ENCODE assay signal across 24 mouse cellular contexts in the genomic region with DNA sequence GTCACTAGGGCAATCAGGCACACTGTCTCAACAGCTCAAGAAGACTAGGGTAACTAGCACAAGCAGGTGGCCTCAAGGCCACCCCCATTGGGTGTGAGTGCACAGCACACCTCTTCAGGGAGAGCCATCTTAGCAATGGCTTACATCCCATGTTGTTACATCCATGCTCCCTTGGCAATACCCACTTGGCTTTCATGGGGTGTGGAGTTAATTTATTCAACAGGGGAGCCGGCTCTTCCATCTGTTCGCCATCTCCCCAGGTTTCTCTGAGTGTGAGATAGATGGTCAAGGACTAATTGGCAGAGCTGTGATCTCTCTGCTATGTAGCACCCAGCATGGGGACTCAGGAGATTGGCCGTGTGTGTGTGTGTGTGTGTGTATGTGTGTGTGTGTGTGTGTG.
A peak's percentile ranks its signal among the peaks of the same experiment; 100 is the strongest.
DNase-seq lines count a peak whose midpoint lies in the region; ATAC-seq and TF ChIP-seq lines count a peak whose summit lies in the region.
"Had no signal": no experiment of that assay in that cellular context is flagged by ENCODE, and none has a peak within 500 bp of the region (broad histone marks: within the 10 kb centered on the region; RNA-seq: fewer than 3 reads in every experiment).

No protein-coding gene starts in this region.

- no peak for TF ChIP-seq CTCF in brain, embryonic 14.5 days (IDR thresholded peaks at IDR 0.05; ENCODE audit: borderline replicate concordance, extremely low read depth, insufficient read depth, insufficient read length)
- TF ChIP-seq CTCF in forebrain, postnatal 0 days (IDR thresholded peaks at IDR 0.05; ENCODE audit: low read depth), result no peak

- H3K9me3 ChIP-seq in forebrain, embryonic 13.5 days (replicated peaks), result no peaks in the 10 kb centered on the region; the same call in 1 of the 2 replicates
- H3K9me3 ChIP-seq in forebrain, embryonic 10.5 days, result no peaks in the 10 kb centered on the region
- H3K9me3 ChIP-seq in forebrain, postnatal 0 days (ENCODE audit: low read length), result no peaks in the 10 kb centered on the region
- H3K9me3 ChIP-seq: embryonic facial prominence, embryonic 10.5 days; embryonic facial prominence, embryonic 15.5 days; hindbrain, embryonic 10.5 days; hindbrain, embryonic 15.5 days; midbrain, embryonic 13.5 days had no signal

- DNase-seq in forebrain, embryonic 10.5 days (ENCODE audit: extremely low spot score, low spot score), result no peak
- peak; percentile 75 for DNase-seq in brain, embryonic 14.5 days (ENCODE audit: low read depth)
- DNase-seq in cerebellum, adult 9-11 months, result peak; percentile 40
- peak; percentile 16 for DNase-seq in forebrain, postnatal 0 days
- DNase-seq in frontal cortex, postnatal 36 days (ENCODE audit: low spot score in 2 of 2), result no peak
- DNase-seq: adrenal gland, adult 8-10 months; B cell, adult 2 months; gastrocnemius, adult 2 months; heart, postnatal 14 days; kidney, adult 11 months; kidney, postnatal 14 days; liver; lung, adult 2 months; lung, postnatal 10 days had no signal

- no peak for TF ChIP-seq POLR2A in brain, embryonic 14.5 days (IDR thresholded peaks at IDR 0.05; ENCODE audit: borderline replicate concordance, extremely low read depth, insufficient read depth, insufficient read length, poor library complexity, severe bottlenecking)

- H3K4me2 ChIP-seq in forebrain, embryonic 13.5 days, result no peak overlapping the region
- H3K4me2 ChIP-seq in forebrain, postnatal 0 days (ENCODE audit: low read depth), result no peak overlapping the region
- H3K4me2 ChIP-seq: embryonic facial prominence, embryonic 15.5 days; hindbrain, embryonic 15.5 days; midbrain, embryonic 13.5 days had no signal

- no peaks in the 10 kb centered on the region for H3K27me3 ChIP-seq in forebrain, embryonic 13.5 days
- H3K27me3 ChIP-seq in forebrain, embryonic 10.5 days (ENCODE audit: poor library complexity, severe bottlenecking), result no peaks in the 10 kb centered on the region
- H3K27me3 ChIP-seq in forebrain, postnatal 0 days (ENCODE audit: insufficient read depth, low read length), result no peaks in the 10 kb centered on the region
- H3K27me3 ChIP-seq: CH12.LX; embryonic facial prominence, embryonic 15.5 days; hindbrain, embryonic 15.5 days; midbrain, embryonic 13.5 days had no signal

- H3K27ac ChIP-seq in forebrain, embryonic 13.5 days, result no peak overlapping the region
- no peak overlapping the region for H3K27ac ChIP-seq in forebrain, embryonic 10.5 days
- H3K27ac ChIP-seq in forebrain, postnatal 0 days (ENCODE audit: low read depth, low read length), result no peak overlapping the region
- H3K27ac ChIP-seq: embryonic facial prominence, embryonic 10.5 days; embryonic facial prominence, embryonic 15.5 days; gastrocnemius, adult 2 months; hindbrain, embryonic 10.5 days; hindbrain, embryonic 15.5 days; liver, embryonic 14.5 days; macrophage; midbrain, embryonic 13.5 days had no signal

- H3K4me3 ChIP-seq in forebrain, embryonic 13.5 days, result no peak overlapping the region
- H3K4me3 ChIP-seq in forebrain, embryonic 10.5 days, result no peak overlapping the region
- H3K4me3 ChIP-seq in forebrain, postnatal 0 days (ENCODE audit: low read depth, low read length), result no peak overlapping the region
- H3K4me3 ChIP-seq: embryonic facial prominence, embryonic 10.5 days; embryonic facial prominence, embryonic 15.5 days; gastrocnemius, adult 2 months; hindbrain, embryonic 10.5 days; hindbrain, embryonic 15.5 days; midbrain, embryonic 13.5 days had no signal

- peak; percentile 62; the same call in 1 of the 2 replicates for ATAC-seq in forebrain, embryonic 13.5 days
- no peak for ATAC-seq in forebrain, postnatal 0 days
- ATAC-seq: inflammation-experienced regulatory T-cells, adult 6 months; midbrain, embryonic 13.5 days had no signal

- 0 out of 2 replicates have a peak, but pooled peaks cover 9% of the 10 kb centered on the region for H3K36me3 ChIP-seq in forebrain, embryonic 13.5 days (ENCODE audit: poor library complexity, severe bottlenecking)
- peaks cover 2% of the 10 kb centered on the region for H3K36me3 ChIP-seq in forebrain, embryonic 10.5 days (replicated peaks)
- no peaks in the 10 kb centered on the region for H3K36me3 ChIP-seq in forebrain, postnatal 0 days (ENCODE audit: insufficient read depth)
- H3K36me3 ChIP-seq: embryonic facial prominence, embryonic 15.5 days; hindbrain, embryonic 10.5 days; hindbrain, embryonic 15.5 days; midbrain, embryonic 13.5 days had no signal

- no peak overlapping the region for H3K9ac ChIP-seq in forebrain, embryonic 13.5 days
- no peak overlapping the region for H3K9ac ChIP-seq in forebrain, postnatal 0 days
- H3K9ac ChIP-seq: embryonic facial prominence, embryonic 15.5 days; hindbrain, embryonic 15.5 days; liver, embryonic 14.5 days; midbrain, embryonic 13.5 days had no signal

- WGBS in forebrain, embryonic 13.5 days, result 83% methylated on average over 3 of the region's 3 CpGs
- 88% methylated on average over 3 of the region's 3 CpGs for WGBS in forebrain, embryonic 10.5 days
- WGBS in forebrain, postnatal 0 days, result 43% methylated on average over 3 of the region's 3 CpGs

- H3K4me1 ChIP-seq in forebrain, embryonic 13.5 days, result 0 out of 2 replicates have a peak, but pooled peaks cover 4% of the 10 kb centered on the region
- H3K4me1 ChIP-seq in forebrain, embryonic 10.5 days, result 0 out of 2 replicates have a peak, but pooled peaks cover 3% of the 10 kb centered on the region
- no peaks in the 10 kb centered on the region for H3K4me1 ChIP-seq in forebrain, postnatal 0 days (ENCODE audit: insufficient read depth)
- H3K4me1 ChIP-seq: embryonic facial prominence, embryonic 10.5 days; embryonic facial prominence, embryonic 15.5 days; hindbrain, embryonic 10.5 days; hindbrain, embryonic 15.5 days; midbrain, embryonic 13.5 days had no signal

Comparison
In these comparisons a context has a peak if more than half of its experiments do, and no peak if none do; other contexts are left out.
1. DNase-seq: peak in brain, embryonic 14.5 days (single experiment), cerebellum, adult 9-11 months (single experiment) and forebrain, postnatal 0 days (single experiment); none in forebrain, embryonic 10.5 days (single experiment) and frontal cortex, postnatal 36 days (0 of 2).